8 mouse cellular contexts compared by ENCODE assay signal in genomic region chr6:70824085-70824986, GRCm38 (mm10). TPM values are rescaled to one million over a fixed set of nuclear protein-coding genes. Genes with fewer than 3 reads are reported as not detected.
DNase-seq lines count a peak whose midpoint lies in the region; ATAC-seq and TF ChIP-seq lines count a peak whose summit lies in the region.

No protein-coding gene starts in this region.

- H3K4me1 ChIP-seq in hindbrain, embryonic 16.5 days (ENCODE audit: control insufficient read depth, insufficient read depth, low read depth, low read length) = peaks cover 4% of the 10 kb centered on the region

- DNase-seq in adrenal gland, adult 18-20 months (ENCODE audit: low spot score in 2 of 2) = peak; percentile 56 to 68
- peak; percentile 73 for DNase-seq in gastrocnemius, adult 2 months
- DNase-seq in left cerebral cortex, adult 11 months (ENCODE audit: low spot score) = peak; percentile 71
- DNase-seq in lung, postnatal 14 days = peak; percentile 64
- peak; percentile 71 for DNase-seq in retina, embryonic 14.5 days (ENCODE audit: low spot score)
- DNase-seq in thymus, postnatal 25 days = peak; percentile 83

- peak; percentile 98 for ATAC-seq in common myeloid progenitor, adult 5-6 weeks (replicated peaks; ENCODE audit: low read depth, poor library complexity, severe bottlenecking)
- peak; percentile 97 for ATAC-seq in hindbrain, embryonic 16.5 days

- H3K36me3 ChIP-seq in hindbrain, embryonic 16.5 days (ENCODE audit: control insufficient read depth, insufficient read depth, low read length) = no peaks in the 10 kb centered on the region

- H3K27me3 ChIP-seq in hindbrain, embryonic 16.5 days (replicated peaks; ENCODE audit: control insufficient read depth, insufficient read depth, low read length) = no peaks in the 10 kb centered on the region; the same call in 1 of the 2 replicates

- H3K4me2 ChIP-seq in hindbrain, embryonic 16.5 days (ENCODE audit: low read length) = peak overlapping the region; percentile 91

- H3K4me3 ChIP-seq in gastrocnemius, adult 2 months = peak overlapping the region; percentile 77
- H3K4me3 ChIP-seq in hindbrain, embryonic 16.5 days (ENCODE audit: low read length) = peak overlapping the region; percentile 45

- peak overlapping the region; percentile 78 for H3K27ac ChIP-seq in gastrocnemius, adult 2 months
- H3K27ac ChIP-seq in hindbrain, embryonic 16.5 days (ENCODE audit: low read depth, low read length) = peak overlapping the region; percentile 5

- WGBS in hindbrain, embryonic 16.5 days = 7% methylated on average over 23 of the region's 23 CpGs

- no peaks in the 10 kb centered on the region for H3K9me3 ChIP-seq in hindbrain, embryonic 16.5 days (ENCODE audit: control insufficient read depth, low read length)

- peak overlapping the region; percentile 60 for H3K9ac ChIP-seq in hindbrain, embryonic 16.5 days (ENCODE audit: low read depth, low read length)

- intact Hi-C loops in gastrocnemius, adult 2 months (cut with DNase I) = loop anchor here (5.0 kb wide), 1 partner anchor 38 kb away; no protein-coding TSS in a partner anchor

- TF ChIP-seq CTCF in gastrocnemius, adult 2 months (IDR thresholded peaks at IDR 0.05) = no peak

RNA-seq across cellular contexts. Expression of gene Eif2ak3, which starts 20.0 kb away (rescaled TPM):
- 10 to 100 TPM; 17.2 to 17.4 TPM for total RNA-seq in adrenal gland, adult 18-20 months (2021)
- 14.5 and 15.1 TPM in 2 replicates for total RNA-seq in common myeloid progenitor, adult 5-6 weeks (2017)
- 1 to 10 TPM; 4.1 to 4.9 TPM for total RNA-seq in gastrocnemius, adult 2 months (2021)
- 10.4 and 11.8 TPM in 2 replicates for polyA plus RNA-seq in hindbrain, embryonic 16.5 days (2015; fragmentation: Nextera tagmentation; extraction: Ambion mirVana)

RNA-seq across cellular contexts. Expression of gene Rpia, which starts 32.3 kb away (rescaled TPM):
- 10 to 100 TPM; 21.7 to 23.4 TPM for total RNA-seq in adrenal gland, adult 18-20 months (2021)
- 143 and 145 TPM in 2 replicates for total RNA-seq in common myeloid progenitor, adult 5-6 weeks (2017)
- 10 to 100 TPM; 17.3 to 18.1 TPM for total RNA-seq in gastrocnemius, adult 2 months (2021)
- 2.1 and 2.3 TPM in 2 replicates for polyA plus RNA-seq in hindbrain, embryonic 16.5 days (2015; fragmentation: Nextera tagmentation; extraction: Ambion mirVana)

Comparison
In these comparisons a context has a peak if more than half of its experiments do, and no peak if none do; other contexts are left out.
1. Peak in every context shown above with its lines: DNase-seq, ATAC-seq, H3K4me3 ChIP-seq and H3K27ac ChIP-seq.